Mouse (Mus musculus): ENCODE data around the gene Aox2.

GRCm38 (mm10) chr1:58229774-58230173 is 48.4 kb upstream of the Aox2 start:
- TF ChIP-seq CTCF (IDR thresholded peaks at IDR 0.05; ENCODE audit: low read depth) (no peak), EP300 (IDR thresholded peaks at IDR 0.05; ENCODE audit: low read depth) (no peak)
